Mouse (Mus musculus): ENCODE measurements around the gene Zfp644. TPM values are rescaled to one million over a fixed set of nuclear protein-coding genes. Genes with fewer than 3 reads are reported as not detected.
A peak's percentile ranks its signal among the peaks of the same experiment; 100 is the strongest.

Zfp644 gene
- 82.8 and 85.2 TPM in 2 replicates for polyA plus RNA-seq (2014; fragmentation: Nextera tagmentation; extraction: Ambion mirVana)

GRCm38 (mm10) chr5:106696396-106697337, at the start of gene Zfp644:
Zfp644 (minus strand) TSS chr5:106697287.
- ATAC-seq (ENCODE audit: low read depth) (peak; percentile 94), DNase-seq (ENCODE audit: low spot score) (peak; percentile 93)
- Histone ChIP-seq H3K4me3 (ENCODE audit: low read depth, low read length) (peak within 1 kb of the TSS; percentile 86), H3K27ac (replicated peaks; ENCODE audit: low read depth, low read length) (peak within 1 kb of the TSS; percentile 100), H3K4me1 (ENCODE audit: control insufficient read depth, insufficient read depth, low read length) (peaks cover 9% of the 10 kb centered on the region), H3K4me2 (ENCODE audit: low read depth, low read length) (peak within 1 kb of the TSS; percentile 71), H3K9me3 (ENCODE audit: control insufficient read depth, low read length) (no peaks in the 10 kb centered on the region), H3K27me3 (replicated peaks; ENCODE audit: control insufficient read depth, insufficient read depth, low read length) (no peaks in the 10 kb centered on the region), H3K36me3 (ENCODE audit: control insufficient read depth, insufficient read depth, low read length) (no peaks in the 10 kb centered on the region), H3K9ac (ENCODE audit: low read depth, low read length) (peak within 1 kb of the TSS; percentile 99)
- 2% methylated on average over 57 of the region's 71 CpGs for WGBS

- no peak overlapping the region for H3K4me3 ChIP-seq (ENCODE audit: low read depth, low read length)
- H3K9ac ChIP-seq (ENCODE audit: low read depth, low read length) = no peak overlapping the region
- no peak overlapping the region for H3K4me2 ChIP-seq (ENCODE audit: low read depth, low read length)
- DNase-seq (ENCODE audit: low spot score) = peak; percentile 16
- ATAC-seq (ENCODE audit: low read depth) = no peak
- H3K36me3 ChIP-seq (ENCODE audit: control insufficient read depth, insufficient read depth, low read length) = no peaks in the 10 kb centered on the region
- H3K4me1 ChIP-seq (ENCODE audit: control insufficient read depth, insufficient read depth, low read length) = no peaks in the 10 kb centered on the region
- H3K27me3 ChIP-seq (replicated peaks; ENCODE audit: control insufficient read depth, insufficient read depth, low read length) = no peaks in the 10 kb centered on the region
- WGBS = 25% methylated on average over 6 of the region's 6 CpGs
- no peak overlapping the region for H3K27ac ChIP-seq (replicated peaks; ENCODE audit: low read depth, low read length)
- no peaks in the 10 kb centered on the region for H3K9me3 ChIP-seq (ENCODE audit: control insufficient read depth, low read length)
These were observed 42.6 kb upstream of the Zfp644 start for GRCm38 (mm10) chr5:106739716-106740115.

- Histone ChIP-seq H3K9ac (ENCODE audit: low read depth, low read length) (no peak overlapping the region), H3K4me1 (ENCODE audit: control insufficient read depth, insufficient read depth, low read length) (no peaks in the 10 kb centered on the region), H3K27ac (replicated peaks; ENCODE audit: low read depth, low read length) (no peak overlapping the region), H3K9me3 (ENCODE audit: control insufficient read depth, low read length) (no peaks in the 10 kb centered on the region), H3K4me3 (ENCODE audit: low read depth, low read length) (no peak overlapping the region), H3K27me3 (replicated peaks; ENCODE audit: control insufficient read depth, insufficient read depth, low read length) (no peaks in the 10 kb centered on the region), H3K36me3 (ENCODE audit: control insufficient read depth, insufficient read depth, low read length) (no peaks in the 10 kb centered on the region), H3K4me2 (ENCODE audit: low read depth, low read length) (no peak overlapping the region)
- no peak for DNase-seq (ENCODE audit: low spot score)
- no peak for ATAC-seq (ENCODE audit: low read depth)
- WGBS = 84% methylated on average over 3 of the region's 3 CpGs
These were observed 26.4 kb upstream of the Zfp644 start for GRCm38 (mm10) chr5:106723487-106723886.

- Histone ChIP-seq H3K4me2 (ENCODE audit: low read depth, low read length) (no peak overlapping the region), H3K4me1 (ENCODE audit: control insufficient read depth, insufficient read depth, low read length) (no peaks in the 10 kb centered on the region), H3K27me3 (replicated peaks; ENCODE audit: control insufficient read depth, insufficient read depth, low read length) (no peaks in the 10 kb centered on the region), H3K4me3 (ENCODE audit: low read depth, low read length) (no peak overlapping the region), H3K27ac (replicated peaks; ENCODE audit: low read depth, low read length) (no peak overlapping the region), H3K9me3 (ENCODE audit: control insufficient read depth, low read length) (no peaks in the 10 kb centered on the region), H3K9ac (ENCODE audit: low read depth, low read length) (no peak overlapping the region), H3K36me3 (ENCODE audit: control insufficient read depth, insufficient read depth, low read length) (no peaks in the 10 kb centered on the region)
- ATAC-seq (ENCODE audit: low read depth) (no peak), DNase-seq (ENCODE audit: low spot score) (no peak)
- 64% methylated on average over 5 of the region's 5 CpGs for WGBS
These were observed 25.7 kb upstream of the Zfp644 start for GRCm38 (mm10) chr5:106722771-106723170.

GRCm38 (mm10) chr5:106711870-106712277, 14.8 kb upstream of the Zfp644 start:
- peak; percentile 92 for DNase-seq (ENCODE audit: low spot score)
- peak overlapping the region; percentile 76 for H3K27ac ChIP-seq (replicated peaks; ENCODE audit: low read depth, low read length)
- WGBS = 26% methylated on average over 3 of the region's 3 CpGs
- ATAC-seq (ENCODE audit: low read depth) = peak; percentile 88
- H3K4me1 ChIP-seq (ENCODE audit: control insufficient read depth, insufficient read depth, low read length) = peaks cover 6% of the 10 kb centered on the region; the same call in 1 of the 2 replicates
- H3K9me3 ChIP-seq (ENCODE audit: control insufficient read depth, low read length) = no peaks in the 10 kb centered on the region
- no peak overlapping the region for H3K4me2 ChIP-seq (ENCODE audit: low read depth, low read length)
- no peaks in the 10 kb centered on the region for H3K27me3 ChIP-seq (replicated peaks; ENCODE audit: control insufficient read depth, insufficient read depth, low read length)
- H3K9ac ChIP-seq (ENCODE audit: low read depth, low read length) = peak overlapping the region; percentile 43
- H3K36me3 ChIP-seq (ENCODE audit: control insufficient read depth, insufficient read depth, low read length) = no peaks in the 10 kb centered on the region
- no peak overlapping the region for H3K4me3 ChIP-seq (ENCODE audit: low read depth, low read length)

DNA sequence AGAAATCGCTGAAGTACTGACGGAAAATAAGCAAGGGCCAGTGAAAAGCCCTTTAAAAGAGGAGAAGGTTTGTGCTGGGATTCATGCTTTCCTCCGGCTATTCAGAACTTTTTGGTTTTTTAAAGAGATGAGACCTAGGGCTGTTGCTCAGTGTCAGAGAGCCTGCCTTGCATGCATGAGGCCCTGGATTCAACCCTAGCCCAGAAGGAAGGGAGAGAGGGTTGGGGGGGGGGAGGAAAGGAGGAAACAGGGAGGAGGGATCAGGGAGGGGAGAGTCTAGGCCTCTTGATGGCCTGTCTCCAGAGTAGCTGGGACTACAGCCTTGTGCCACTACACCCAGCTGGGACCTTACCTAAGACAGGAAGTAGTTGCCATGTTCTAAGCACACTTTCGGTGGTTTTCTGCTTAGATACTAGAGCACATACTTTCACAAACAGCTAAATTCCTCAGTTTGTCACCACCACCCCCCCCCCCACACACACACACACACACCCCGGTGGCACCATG, 14.2 kb upstream of the Zfp644 start:
- Histone ChIP-seq H3K27me3 (replicated peaks; ENCODE audit: control insufficient read depth, insufficient read depth, low read length) (no peaks in the 10 kb centered on the region), H3K9ac (ENCODE audit: low read depth, low read length) (peak overlapping the region; percentile 43), H3K36me3 (ENCODE audit: control insufficient read depth, insufficient read depth, low read length) (no peaks in the 10 kb centered on the region), H3K4me3 (ENCODE audit: low read depth, low read length) (no peak overlapping the region), H3K4me2 (ENCODE audit: low read depth, low read length) (no peak overlapping the region), H3K27ac (replicated peaks; ENCODE audit: low read depth, low read length) (peak overlapping the region; percentile 76), H3K4me1 (ENCODE audit: control insufficient read depth, insufficient read depth, low read length) (peaks cover 6% of the 10 kb centered on the region; the same call in 1 of the 2 replicates), H3K9me3 (ENCODE audit: control insufficient read depth, low read length) (no peaks in the 10 kb centered on the region)
- 68% methylated on average over 5 of the region's 5 CpGs for whole genome bisulfite sequencing
- ATAC-seq (ENCODE audit: low read depth) (peak; percentile 34; the same call in 1 of the 2 replicates), DNase-seq (ENCODE audit: low spot score) (peak; percentile 7)

GRCm38 (mm10) chr5:106710611-106711010, 13.5 kb upstream of the Zfp644 start:
- H3K4me1 ChIP-seq (ENCODE audit: control insufficient read depth, insufficient read depth, low read length) = peaks cover 6% of the 10 kb centered on the region; the same call in 1 of the 2 replicates
- H3K9me3 ChIP-seq (ENCODE audit: control insufficient read depth, low read length) = no peaks in the 10 kb centered on the region
- no peak overlapping the region for H3K4me3 ChIP-seq (ENCODE audit: low read depth, low read length)
- H3K9ac ChIP-seq (ENCODE audit: low read depth, low read length) = no peak overlapping the region
- no peak for DNase-seq (ENCODE audit: low spot score)
- H3K27ac ChIP-seq (replicated peaks; ENCODE audit: low read depth, low read length) = no peak overlapping the region
- no peak for ATAC-seq (ENCODE audit: low read depth)
- no peak overlapping the region for H3K4me2 ChIP-seq (ENCODE audit: low read depth, low read length)
- H3K36me3 ChIP-seq (ENCODE audit: control insufficient read depth, insufficient read depth, low read length) = no peaks in the 10 kb centered on the region
- no peaks in the 10 kb centered on the region for H3K27me3 ChIP-seq (replicated peaks; ENCODE audit: control insufficient read depth, insufficient read depth, low read length)
- WGBS = 75% methylated on average over 12 of the region's 12 CpGs

DNA sequence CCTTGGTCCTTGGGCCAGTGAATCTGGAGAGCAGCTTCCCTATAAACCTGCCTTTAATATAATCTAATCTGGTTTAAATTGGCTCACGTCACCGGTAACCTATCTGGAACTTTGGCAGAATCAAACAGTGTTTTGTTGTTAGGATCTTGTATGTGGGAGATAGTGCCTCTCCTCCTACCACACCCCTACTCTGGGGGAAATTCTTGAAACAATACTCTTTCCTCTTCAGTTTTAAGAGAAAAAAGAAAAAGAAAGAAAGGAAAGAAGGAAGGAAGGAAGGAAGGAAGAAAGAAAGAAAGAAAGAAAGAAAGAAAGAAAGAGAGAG, 13.0 kb upstream of the Zfp644 start:
- ATAC-seq (ENCODE audit: low read depth) (no peak), DNase-seq (ENCODE audit: low spot score) (no peak)
- Histone ChIP-seq H3K4me3 (ENCODE audit: low read depth, low read length) (no peak overlapping the region), H3K9ac (ENCODE audit: low read depth, low read length) (no peak overlapping the region), H3K4me1 (ENCODE audit: control insufficient read depth, insufficient read depth, low read length) (peaks cover 6% of the 10 kb centered on the region; the same call in 1 of the 2 replicates), H3K9me3 (ENCODE audit: control insufficient read depth, low read length) (no peaks in the 10 kb centered on the region), H3K36me3 (ENCODE audit: control insufficient read depth, insufficient read depth, low read length) (no peaks in the 10 kb centered on the region), H3K4me2 (ENCODE audit: low read depth, low read length) (no peak overlapping the region), H3K27ac (replicated peaks; ENCODE audit: low read depth, low read length) (no peak overlapping the region), H3K27me3 (replicated peaks; ENCODE audit: control insufficient read depth, insufficient read depth, low read length) (no peaks in the 10 kb centered on the region)
- 30% methylated on average over 2 of the region's 2 CpGs for whole genome bisulfite sequencing

All from embryonic facial prominence, embryonic 14.5 days (tissue).